Mouse (Mus musculus) forebrain, embryonic 14.5 days (tissue): ENCODE measurements around the gene Hist2h2aa2. TPM values are rescaled to one million over a fixed set of nuclear protein-coding genes. Genes with fewer than 3 reads are reported as not detected.
"Not testable (repeated sequence)": the region's sequence is repeated elsewhere in the genome, so short reads cannot be mapped to it uniquely, and the experiment has no call there.

ENCODE experiments used
- ATAC-seq: fragments of 200-750 bp; cut with Nextera tagmentation; 2 replicates; pipeline ENCODE4 v1.8.0; 2017; ENCODE audit warnings: mild to moderate bottlenecking, moderate library complexity
- DNase-seq: peaks from one replicate; pipeline ENCODE4 v3.0.0-alpha.2; 2015; ENCODE audit warnings: low spot score
- H3K27ac ChIP-seq: fragments of 300-500 bp; sonication (generic); 2 replicates; pipeline ENCODE4 v1.5.1; 2014; ENCODE audit warnings: low read depth, mild to moderate bottlenecking, control low read depth, low read length, moderate library complexity
- H3K27me3 ChIP-seq: fragments of 300-500 bp; sonication (generic); replicated peaks from 2 replicates; pipeline ENCODE4 v1.6.1; 2014; ENCODE audit warnings: low read length, control low read depth, mixed read lengths; ENCODE audit not compliant: control insufficient read depth, insufficient read depth
- H3K36me3 ChIP-seq: fragments of 300-500 bp; sonication (generic); 2 replicates; pipeline ENCODE4 v1.6.1; 2014; ENCODE audit warnings: low read length, control low read depth; ENCODE audit not compliant: control insufficient read depth, insufficient read depth
- H3K4me1 ChIP-seq: fragments of 300-500 bp; sonication (generic); 2 replicates; pipeline ENCODE4 v1.6.1; 2014; ENCODE audit warnings: antibody characterized with exemption, low read length, control low read depth; ENCODE audit not compliant: control insufficient read depth, insufficient read depth
- H3K4me2 ChIP-seq: fragments of 300-500 bp; sonication (generic); 2 replicates; pipeline ENCODE4 v1.6.1; 2014; ENCODE audit warnings: mild to moderate bottlenecking, control low read depth, low read length
- H3K4me3 ChIP-seq: fragments of 300-500 bp; sonication (generic); 2 replicates; pipeline ENCODE4 v1.5.1; 2014; ENCODE audit warnings: low read depth, low read length, control low read depth
- H3K9ac ChIP-seq: fragments of 300-500 bp; sonication (generic); 2 replicates; pipeline ENCODE4 v1.6.1; 2014; ENCODE audit warnings: mild to moderate bottlenecking, low read length, control low read depth, moderate library complexity
- H3K9me3 ChIP-seq: fragments of 300-500 bp; sonication (generic); replicated peaks from 2 replicates; pipeline ENCODE4 v1.6.1; 2016; ENCODE audit warnings: low read length, control low read depth, mixed read lengths; ENCODE audit not compliant: control insufficient read depth
- WGBS: fragments of 180-500 bp; shearing (Covaris S2); extraction: QIAGEN DNeasy Blood & Tissue Kit; methylation state at CpG from one replicate; pipeline ENCODE4 v1.1.7; 2014; 5-methylcytosine and 5-hydroxymethylcytosine counted together
- polyA plus RNA-seq: library from polyadenylated mRNA; unstranded; fragments of >200 nt; fragmentation: Nextera tagmentation; extraction: Ambion mirVana; gene quantifications from 2 replicates; pipeline ENCODE4 v1.2.1, GENCODE M21; 2014

Gene Hist2h2aa2
- polyA plus RNA-seq, 1 experiment from 2014 or later, result 74.2 TPM

- WGBS, result under 1% methylated on average over 45 of the region's 45 CpGs
- Histone ChIP-seq H3K4me1 (peaks cover under 1% of the 10 kb centered on the region; the same call in 1 of the 2 replicates), H3K9me3 (no peaks in the 10 kb centered on the region), H3K9ac (peak within 1 kb of the TSS; percentile 72), H3K4me2 (peak within 1 kb of the TSS; percentile 72), H3K27me3 (no peaks in the 10 kb centered on the region), H3K27ac (peak within 1 kb of the TSS; percentile 97), H3K4me3 (peak within 1 kb of the TSS; percentile 38), H3K36me3 (no peaks in the 10 kb centered on the region)
- ATAC-seq (peak; percentile 96), DNase-seq (peak; percentile 100)
These were observed 29.7 kb upstream of the Hist2h2aa2 start, which contains the start of gene Hist2h2bb for GRCm38 (mm10) chr3:96269511-96270474. Gene Hist2h2bb, plus strand, starts transcription at chr3:96269752.

GRCm38 (mm10) chr3:96268776-96269378 is 28.8 kb upstream of the Hist2h2aa2 start:
- not testable (repeated sequence) for H3K36me3 ChIP-seq, H3K4me1 ChIP-seq, H3K27me3 ChIP-seq, H3K9me3 ChIP-seq, DNase-seq
- Histone ChIP-seq H3K9ac (peak overlapping the region; percentile 70), H3K4me2 (peak overlapping the region; percentile 72), H3K4me3 (peak overlapping the region; percentile 38), H3K27ac (peak overlapping the region; percentile 97)
- peak; percentile 49 for ATAC-seq
- under 1% methylated on average over 9 of the region's 44 CpGs for WGBS

- H3K9ac ChIP-seq, result peak within 1 kb of the TSS; percentile 70
- H3K4me2 ChIP-seq, result peak within 1 kb of the TSS; percentile 72
- peak within 1 kb of the TSS; percentile 38 for H3K4me3 ChIP-seq
- no peaks in the 10 kb centered on the region for H3K9me3 ChIP-seq
- peak; percentile 70 for ATAC-seq
- peak; percentile 95 for DNase-seq
- peak within 1 kb of the TSS; percentile 97 for H3K27ac ChIP-seq
- H3K36me3 ChIP-seq, result no peaks in the 10 kb centered on the region
- peaks cover 12% of the 10 kb centered on the region for H3K4me1 ChIP-seq
- no peaks in the 10 kb centered on the region for H3K27me3 ChIP-seq
- 14% methylated on average over 28 of the region's 30 CpGs for WGBS
These were observed 28.1 kb upstream of the Hist2h2aa2 start, which contains the start of gene Hist2h3b for GRCm38 (mm10) chr3:96268051-96268775. Gene Hist2h3b, plus strand, starts transcription at chr3:96268654.

- ATAC-seq, result no peak
- Histone ChIP-seq H3K9ac (peak overlapping the region; percentile 18; the same call in 1 of the 2 replicates), H3K27ac (peak overlapping the region; percentile 83), H3K4me2 (peak overlapping the region; percentile 56), H3K36me3 (no peaks in the 10 kb centered on the region), H3K4me1 (peaks cover 12% of the 10 kb centered on the region), H3K9me3 (no peaks in the 10 kb centered on the region), H3K4me3 (no peak overlapping the region), H3K27me3 (no peaks in the 10 kb centered on the region)
- 77% methylated on average over 4 of the region's 4 CpGs for WGBS
- DNase-seq, result no peak
These were observed 27.5 kb upstream of the Hist2h2aa2 start for GRCm38 (mm10) chr3:96267541-96267940.

- 92% methylated on average over 8 of the region's 8 CpGs for WGBS
- H3K27ac ChIP-seq, result no peak overlapping the region
- no peak overlapping the region for H3K4me2 ChIP-seq
- no peak overlapping the region for H3K9ac ChIP-seq
- H3K4me1 ChIP-seq, result peaks cover 18% of the 10 kb centered on the region
- ATAC-seq (no peak), DNase-seq (no peak)
- H3K27me3 ChIP-seq, result no peaks in the 10 kb centered on the region
- H3K36me3 ChIP-seq, result no peaks in the 10 kb centered on the region
- H3K4me3 ChIP-seq, result no peak overlapping the region
- no peaks in the 10 kb centered on the region for H3K9me3 ChIP-seq
These were observed 26.1 kb upstream of the Hist2h2aa2 start for GRCm38 (mm10) chr3:96266132-96266710.

GRCm38 (mm10) chr3:96264404-96264949 is 24.4 kb upstream of the Hist2h2aa2 start:
- Histone ChIP-seq H3K4me2 (peak overlapping the region; percentile 84), H3K27ac (peak overlapping the region; percentile 98; the same call in 1 of the 2 replicates), H3K4me1 (peaks cover 18% of the 10 kb centered on the region), H3K4me3 (0 out of 2 replicates have a peak overlapping the region, but pooled peaks have one; percentile 55), H3K9ac (peak overlapping the region; percentile 72), H3K9me3 (no peaks in the 10 kb centered on the region), H3K27me3 (no peaks in the 10 kb centered on the region), H3K36me3 (no peaks in the 10 kb centered on the region)
- ATAC-seq, result no peak
- DNase-seq, result no peak
- 74% methylated on average over 7 of the region's 7 CpGs for WGBS

GRCm38 (mm10) chr3:96263558-96264403 is 23.7 kb upstream of the Hist2h2aa2 start:
- Histone ChIP-seq H3K36me3 (no peaks in the 10 kb centered on the region), H3K9me3 (no peaks in the 10 kb centered on the region), H3K4me3 (peak overlapping the region; percentile 55), H3K9ac (peak overlapping the region; percentile 72), H3K27ac (peak overlapping the region; percentile 98), H3K4me2 (peak overlapping the region; percentile 84), H3K27me3 (no peaks in the 10 kb centered on the region), H3K4me1 (peaks cover 18% of the 10 kb centered on the region)
- DNase-seq (no peak), ATAC-seq (peak; percentile 43)
- WGBS, result 7% methylated on average over 27 of the region's 27 CpGs
